Mouse (Mus musculus): ENCODE measurements around the gene Gm3476. TPM values are rescaled to one million over a fixed set of nuclear protein-coding genes. Genes with fewer than 3 reads are reported as not detected.
"Not testable (repeated sequence)": the region's sequence is repeated elsewhere in the genome, so short reads cannot be mapped to it uniquely, and the experiment has no call there.

Gene Gm3476
- polyA plus RNA-seq (2015; fragmentation: Nextera tagmentation; extraction: Ambion mirVana) = not detected in 2 replicates

GRCm38 (mm10) chr14:6125707-6126106 lies at the start of gene Gm3476:
TSS of gene Gm3476 (minus strand) at chr14:6125807.
- not testable (repeated sequence) for H3K9ac ChIP-seq (replicated peaks; ENCODE audit: low read length); H3K27me3 ChIP-seq (ENCODE audit: insufficient read depth, low read length); H3K36me3 ChIP-seq (ENCODE audit: insufficient read depth, low read length); ATAC-seq (ENCODE audit: low FRiP score, low TSS enrichment); H3K4me3 ChIP-seq (ENCODE audit: low read length); H3K27ac ChIP-seq (ENCODE audit: low read length); H3K9me3 ChIP-seq (ENCODE audit: low read length); H3K4me2 ChIP-seq (replicated peaks; ENCODE audit: low read depth, low read length); H3K4me1 ChIP-seq (ENCODE audit: insufficient read depth, low read length)
- WGBS = no CpG with 5 or more reads among the region's 1 CpGs

- WGBS = 83% methylated on average over 4 of the region's 9 CpGs
- H3K36me3 ChIP-seq (ENCODE audit: insufficient read depth, low read length); ATAC-seq (ENCODE audit: low FRiP score, low TSS enrichment); H3K4me3 ChIP-seq (ENCODE audit: low read length); H3K9me3 ChIP-seq (ENCODE audit: low read length); H3K27ac ChIP-seq (ENCODE audit: low read length); H3K4me2 ChIP-seq (replicated peaks; ENCODE audit: low read depth, low read length); H3K9ac ChIP-seq (replicated peaks; ENCODE audit: low read length); H3K27me3 ChIP-seq (ENCODE audit: insufficient read depth, low read length); H3K4me1 ChIP-seq (ENCODE audit: insufficient read depth, low read length): not testable (repeated sequence)
These were observed 37.9 kb upstream of the Gm3476 start for GRCm38 (mm10) chr14:6163538-6163937.

- not testable (repeated sequence) for H3K4me2 ChIP-seq (replicated peaks; ENCODE audit: low read depth, low read length); ATAC-seq (ENCODE audit: low FRiP score, low TSS enrichment); H3K4me3 ChIP-seq (ENCODE audit: low read length); H3K9ac ChIP-seq (replicated peaks; ENCODE audit: low read length); H3K4me1 ChIP-seq (ENCODE audit: insufficient read depth, low read length); H3K27me3 ChIP-seq (ENCODE audit: insufficient read depth, low read length); H3K36me3 ChIP-seq (ENCODE audit: insufficient read depth, low read length); H3K27ac ChIP-seq (ENCODE audit: low read length); H3K9me3 ChIP-seq (ENCODE audit: low read length)
- no CpG with 5 or more reads among the region's 1 CpGs for WGBS
These were observed 35.5 kb upstream of the Gm3476 start for GRCm38 (mm10) chr14:6161085-6161484.

- 1% methylated on average over 32 of the region's 51 CpGs for WGBS
- not testable (repeated sequence) for H3K9me3 ChIP-seq (ENCODE audit: low read length); H3K4me1 ChIP-seq (ENCODE audit: insufficient read depth, low read length)
These were observed 17.2 kb downstream of the Gm3476 start, which contains the start of gene Gm3468 for GRCm38 (mm10) chr14:6108272-6108925. TSS of gene Gm3468 (minus strand) at chr14:6108665.

GRCm38 (mm10) chr14:6107500-6107899 lies 18.1 kb downstream of the Gm3476 start:
- H3K4me3 ChIP-seq (ENCODE audit: low read length); ATAC-seq (ENCODE audit: low FRiP score, low TSS enrichment); H3K27ac ChIP-seq (ENCODE audit: low read length); H3K36me3 ChIP-seq (ENCODE audit: insufficient read depth, low read length); H3K9ac ChIP-seq (replicated peaks; ENCODE audit: low read length); H3K9me3 ChIP-seq (ENCODE audit: low read length); H3K27me3 ChIP-seq (ENCODE audit: insufficient read depth, low read length); H3K4me1 ChIP-seq (ENCODE audit: insufficient read depth, low read length): not testable (repeated sequence)
- 5% methylated on average over 8 of the region's 9 CpGs for WGBS
- H3K4me2 ChIP-seq (replicated peaks; ENCODE audit: low read depth, low read length) = peak overlapping the region; percentile 45

More at GRCm38 (mm10) chr14:6108272-6108925, 17.2 kb downstream of the Gm3476 start, which contains the start of gene Gm3468:
- not testable (repeated sequence) for H3K27ac ChIP-seq (ENCODE audit: low read length); H3K9ac ChIP-seq (replicated peaks; ENCODE audit: low read length); H3K27me3 ChIP-seq (ENCODE audit: insufficient read depth, low read length); H3K36me3 ChIP-seq (ENCODE audit: insufficient read depth, low read length)
- peak; percentile 94 for ATAC-seq (ENCODE audit: low FRiP score, low TSS enrichment)
- peak within 1 kb of the TSS; percentile 39 for H3K4me3 ChIP-seq (ENCODE audit: low read length)
- H3K4me2 ChIP-seq (replicated peaks; ENCODE audit: low read depth, low read length) = peak within 1 kb of the TSS; percentile 45

- ATAC-seq (ENCODE audit: low FRiP score, low TSS enrichment); H3K9ac ChIP-seq (replicated peaks; ENCODE audit: low read length); H3K36me3 ChIP-seq (ENCODE audit: insufficient read depth, low read length); H3K9me3 ChIP-seq (ENCODE audit: low read length); H3K27me3 ChIP-seq (ENCODE audit: insufficient read depth, low read length); H3K27ac ChIP-seq (ENCODE audit: low read length); H3K4me1 ChIP-seq (ENCODE audit: insufficient read depth, low read length); H3K4me3 ChIP-seq (ENCODE audit: low read length); H3K4me2 ChIP-seq (replicated peaks; ENCODE audit: low read depth, low read length): not testable (repeated sequence)
- WGBS = 89% methylated on average over 2 of the region's 3 CpGs
These were observed 31.8 kb downstream of the Gm3476 start, which contains the start of gene Gm8206 for GRCm38 (mm10) chr14:6093842-6094241. TSS of gene Gm8206 (minus strand) at chr14:6093942.

- H3K9me3 ChIP-seq (ENCODE audit: low read length); H3K27me3 ChIP-seq (ENCODE audit: insufficient read depth, low read length); H3K36me3 ChIP-seq (ENCODE audit: insufficient read depth, low read length); H3K4me3 ChIP-seq (ENCODE audit: low read length); H3K4me1 ChIP-seq (ENCODE audit: insufficient read depth, low read length); ATAC-seq (ENCODE audit: low FRiP score, low TSS enrichment); H3K9ac ChIP-seq (replicated peaks; ENCODE audit: low read length); H3K4me2 ChIP-seq (replicated peaks; ENCODE audit: low read depth, low read length); H3K27ac ChIP-seq (ENCODE audit: low read length): not testable (repeated sequence)
- WGBS = 93% methylated on average over 2 of the region's 4 CpGs
These were observed 67.4 kb downstream of the Gm3476 start, which contains the start of gene Gm6337 for GRCm38 (mm10) chr14:6058167-6058566. TSS of gene Gm6337 (minus strand) at chr14:6058267.

Other genes with a start within 250 kb of the Gm3476 start
- 0.09 and 0.14 TPM in 2 replicates for gene Gm8237, start 245.4 kb downstream of the Gm3476 start, polyA plus RNA-seq (2015; fragmentation: Nextera tagmentation; extraction: Ambion mirVana)
- gene Gm3248, start 164.1 kb downstream of the Gm3476 start, polyA plus RNA-seq (2015; fragmentation: Nextera tagmentation; extraction: Ambion mirVana) = 0.27 and 0.41 TPM in 2 replicates
- not detected in 2 replicates for gene Gm3453, start 146.7 kb downstream of the Gm3476 start, polyA plus RNA-seq (2015; fragmentation: Nextera tagmentation; extraction: Ambion mirVana)
- not detected in 2 replicates for gene Gm6337, start 67.5 kb downstream of the Gm3476 start, polyA plus RNA-seq (2015; fragmentation: Nextera tagmentation; extraction: Ambion mirVana)
- gene Gm8206, start 31.9 kb downstream of the Gm3476 start, polyA plus RNA-seq (2015; fragmentation: Nextera tagmentation; extraction: Ambion mirVana) = 0.46 and 0.55 TPM in 2 replicates
- gene Gm3468, start 17.1 kb downstream of the Gm3476 start, polyA plus RNA-seq (2015; fragmentation: Nextera tagmentation; extraction: Ambion mirVana) = 1.0 and 1.5 TPM in 2 replicates
- gene Gm21560, start 93.5 kb upstream of the Gm3476 start, polyA plus RNA-seq (2015; fragmentation: Nextera tagmentation; extraction: Ambion mirVana) = not detected in 2 replicates
- gene Gm3411, start 161.4 kb upstream of the Gm3476 start, polyA plus RNA-seq (2015; fragmentation: Nextera tagmentation; extraction: Ambion mirVana) = 0.94 and 1.5 TPM in 2 replicates
- not detected in 2 replicates for gene Gm21103, start 179.0 kb upstream of the Gm3476 start, polyA plus RNA-seq (2015; fragmentation: Nextera tagmentation; extraction: Ambion mirVana)
- not detected in 2 replicates for gene Gm3618, start 217.9 kb upstream of the Gm3476 start, polyA plus RNA-seq (2015; fragmentation: Nextera tagmentation; extraction: Ambion mirVana)